ENCODE assay signal across 10 mouse cellular contexts in the genomic region with DNA sequence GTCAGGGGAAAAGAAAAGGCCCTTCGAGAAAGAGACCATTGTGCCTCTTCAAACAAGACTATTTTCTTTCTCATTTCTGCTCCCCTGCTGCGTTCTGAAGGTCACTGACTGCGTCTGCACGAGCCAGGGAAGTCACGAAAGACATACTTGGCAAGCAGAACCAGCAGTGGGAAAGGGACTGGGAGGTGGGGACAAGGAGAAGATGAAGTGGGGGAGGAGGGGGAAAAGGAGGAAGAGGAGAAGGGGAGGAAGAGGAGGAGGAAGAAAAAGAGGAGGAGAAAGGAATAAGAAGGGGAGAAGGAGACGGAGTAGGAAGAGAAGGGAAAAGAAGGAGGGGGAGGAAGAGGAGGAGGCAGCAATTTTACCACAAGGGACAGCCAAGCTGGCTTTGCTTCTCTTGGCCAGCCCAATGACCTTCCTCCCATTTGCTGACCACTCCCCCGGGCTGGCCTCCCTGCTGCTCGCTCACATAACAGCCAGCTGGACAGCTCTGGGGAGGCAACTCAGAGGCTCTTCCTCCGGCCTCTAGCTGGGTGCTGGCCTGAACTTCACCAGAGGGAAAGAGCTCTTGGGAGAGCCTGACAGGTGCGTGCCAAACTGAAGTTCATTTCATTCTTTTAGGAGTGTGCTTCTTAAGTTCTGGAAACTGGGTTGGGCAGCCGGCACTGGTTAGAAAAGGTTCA. TPM values are rescaled to one million over a fixed set of nuclear protein-coding genes. Genes with fewer than 3 reads are reported as not detected.
DNase-seq lines count a peak whose midpoint lies in the region; ATAC-seq and TF ChIP-seq lines count a peak whose summit lies in the region.
"Had no signal": no experiment of that assay in that cellular context is flagged by ENCODE, and none has a peak within 500 bp of the region (broad histone marks: within the 10 kb centered on the region; RNA-seq: fewer than 3 reads in every experiment).

A gene (plus strand): TSS at position 324 of the 683 bp plus-strand sequence.

- H3K36me3 ChIP-seq in hindbrain, embryonic 15.5 days = no peaks in the 10 kb centered on the region
- no peaks in the 10 kb centered on the region for H3K36me3 ChIP-seq in hindbrain, embryonic 11.5 days (ENCODE audit: control insufficient read depth, insufficient read depth, low read length)
- no peaks in the 10 kb centered on the region for H3K36me3 ChIP-seq in small intestine, adult 2 months (ENCODE audit: control insufficient read depth, insufficient read depth, low read length)
- H3K36me3 ChIP-seq: neural tube, embryonic 13.5 days had no signal

- no peaks in the 10 kb centered on the region for H3K27me3 ChIP-seq in hindbrain, embryonic 15.5 days
- no peaks in the 10 kb centered on the region for H3K27me3 ChIP-seq in hindbrain, embryonic 11.5 days (ENCODE audit: control insufficient read depth, insufficient read depth, low read length)
- H3K27me3 ChIP-seq in small intestine, adult 2 months (ENCODE audit: control insufficient read depth, insufficient read depth, low read length) = peaks cover 3% of the 10 kb centered on the region; the same call in 1 of the 2 replicates
- H3K27me3 ChIP-seq: neural tube, embryonic 13.5 days had no signal

- H3K4me2 ChIP-seq in hindbrain, embryonic 15.5 days = 0 out of 2 replicates have a peak within 1 kb of the TSS, but pooled peaks have one; percentile 20
- H3K4me2 ChIP-seq in hindbrain, embryonic 11.5 days (replicated peaks; ENCODE audit: low read depth, low read length) = no peak within 1 kb of the TSS
- H3K4me2 ChIP-seq: neural tube, embryonic 13.5 days had no signal

- H3K4me1 ChIP-seq in hindbrain, embryonic 15.5 days (replicated peaks) = peaks cover 22% of the 10 kb centered on the region
- H3K4me1 ChIP-seq in hindbrain, embryonic 11.5 days (replicated peaks; ENCODE audit: control insufficient read depth, insufficient read depth, low read length) = no peaks in the 10 kb centered on the region; the same call in 1 of the 2 replicates
- H3K4me1 ChIP-seq in small intestine, adult 2 months (ENCODE audit: control insufficient read depth, insufficient read depth, insufficient read length, low read length) = peaks cover 11% of the 10 kb centered on the region

- H3K4me3 ChIP-seq in hindbrain, embryonic 15.5 days = no peak within 1 kb of the TSS
- H3K4me3 ChIP-seq in hindbrain, embryonic 11.5 days (ENCODE audit: low read depth, low read length) = no peak within 1 kb of the TSS
- peak within 1 kb of the TSS; percentile 44 for H3K4me3 ChIP-seq in small intestine, adult 2 months (ENCODE audit: low read depth, low read length)
- H3K4me3 ChIP-seq: erythroblast, embryonic 14.5 days; neural tube, embryonic 13.5 days had no signal

- no peak for DNase-seq in hindbrain, embryonic 11.5 days (ENCODE audit: low spot score)
- peak; percentile 85 for DNase-seq in adrenal gland, postnatal 25 days
- DNase-seq in heart, adult 9 months (ENCODE audit: low spot score in 2 of 2) = peak; percentile 82 to 84
- DNase-seq in kidney, postnatal 4 days = peak; percentile 71 to 79
- no peak for DNase-seq in T-cell, adult 2 months (ENCODE audit: low spot score)

- H3K27ac ChIP-seq in hindbrain, embryonic 15.5 days (replicated peaks) = no peak within 1 kb of the TSS
- no peak within 1 kb of the TSS for H3K27ac ChIP-seq in hindbrain, embryonic 11.5 days (ENCODE audit: low read depth, low read length)
- peak within 1 kb of the TSS; percentile 49 for H3K27ac ChIP-seq in small intestine, adult 2 months (ENCODE audit: insufficient read depth, low read depth, low read length)
- H3K27ac ChIP-seq: neural tube, embryonic 13.5 days had no signal

- no peak within 1 kb of the TSS for H3K9ac ChIP-seq in hindbrain, embryonic 15.5 days
- H3K9ac ChIP-seq in hindbrain, embryonic 11.5 days (ENCODE audit: low read depth, low read length) = no peak within 1 kb of the TSS
- H3K9ac ChIP-seq: neural tube, embryonic 13.5 days had no signal

- no peak for TF ChIP-seq CTCF in small intestine, adult 2 months (IDR thresholded peaks at IDR 0.05; ENCODE audit: extremely low read depth, insufficient read length, insufficient replicate concordance, low read depth, low read length)

- 20% methylated on average over 11 of the region's 11 CpGs for WGBS in hindbrain, embryonic 15.5 days
- WGBS in hindbrain, embryonic 11.5 days = 14% methylated on average over 11 of the region's 11 CpGs
- WGBS in small intestine, adult 2 months = 51% methylated on average over 11 of the region's 11 CpGs

- no peak for ATAC-seq in hindbrain, embryonic 15.5 days (ENCODE audit: low FRiP score, low read depth)
- ATAC-seq in hindbrain, embryonic 11.5 days (ENCODE audit: low FRiP score) = no peak
- ATAC-seq in CD4-positive, CD25-positive, alpha-beta regulatory T cell, adult 4 months = no peak

- TF ChIP-seq POLR2A in small intestine, adult 2 months (IDR thresholded peaks at IDR 0.05; ENCODE audit: low read depth, low read length) = no peak; the same call in 1 of the 2 replicates

- H3K9me3 ChIP-seq in hindbrain, embryonic 15.5 days = no peaks in the 10 kb centered on the region
- H3K9me3 ChIP-seq in hindbrain, embryonic 11.5 days (ENCODE audit: control insufficient read depth, low read length) = no peaks in the 10 kb centered on the region
- H3K9me3 ChIP-seq: neural tube, embryonic 13.5 days had no signal

RNA-seq across cellular contexts. Expression of the gene that starts here (rescaled TPM):
- polyA plus RNA-seq in hindbrain, embryonic 15.5 days (2015; fragmentation: Nextera tagmentation; extraction: Ambion mirVana) = 3.1 and 3.6 TPM in 2 replicates
- polyA plus RNA-seq in hindbrain, embryonic 11.5 days (2014; fragmentation: Nextera tagmentation; extraction: Ambion mirVana) = 0.82 and 0.91 TPM in 2 replicates
- total RNA-seq in adrenal gland, postnatal 25 days (2021) = 211 and 224 TPM in 2 replicates
- 17.7 and 19.6 TPM in 2 replicates for polyA plus RNA-seq in small intestine, adult 2 months (2012; rRNA removed)
- polyA plus RNA-seq in CD4-positive, CD25-positive, alpha-beta regulatory T cell, adult 4 months (2017; shearing (Covaris generic)) = not detected

Comparison
In these comparisons a context has a peak if more than half of its experiments do, and no peak if none do; other contexts are left out.
1. DNase-seq: peak in adrenal gland, postnatal 25 days (single experiment), heart, adult 9 months (2 of 2) and kidney, postnatal 4 days (2 of 2); none in hindbrain, embryonic 11.5 days (single experiment) and T-cell, adult 2 months (single experiment).